Mouse (Mus musculus): Measurements from ENCODE around the gene Abcc4. TPM values are rescaled to one million over a fixed set of nuclear protein-coding genes. Genes with fewer than 3 reads are reported as not detected.

The Abcc4 gene
- total RNA-seq, 2 experiments from 2014 or later: 2.9 to 3.1 TPM

- no peak for DNase-seq
Observed at GRCm38 (mm10) chr14:118491708-118492107, 214.3 kb downstream of the Abcc4 start.

GRCm38 (mm10) chr14:118491300-118491699 is 214.7 kb downstream of the Abcc4 start:
- DNase-seq: no peak

- DNase-seq: no peak
Observed at GRCm38 (mm10) chr14:118490525-118490924, 215.5 kb downstream of the Abcc4 start.

GRCm38 (mm10) chr14:118486349-118486748 is 219.7 kb downstream of the Abcc4 start:
- DNase-seq: no peak

GRCm38 (mm10) chr14:118485646-118486045 is 220.4 kb downstream of the Abcc4 start:
- DNase-seq: no peak

- no peak for DNase-seq
Observed at GRCm38 (mm10) chr14:118482320-118482719, 223.7 kb downstream of the Abcc4 start.

GRCm38 (mm10) chr14:118481779-118482178 is 224.2 kb downstream of the Abcc4 start:
- DNase-seq: no peak

- DNase-seq: no peak
Observed at GRCm38 (mm10) chr14:118476329-118476728, 229.7 kb downstream of the Abcc4 start.

GRCm38 (mm10) chr14:118475100-118475454 is 230.9 kb downstream of the Abcc4 start:
- DNase-seq: no peak

- DNase-seq: no peak
Observed at GRCm38 (mm10) chr14:118474226-118475099, 231.6 kb downstream of the Abcc4 start.

- DNase-seq: peak; percentile 29
Observed at GRCm38 (mm10) chr14:118473831-118474193, 232.2 kb downstream of the Abcc4 start.

- no peak for DNase-seq
Observed at GRCm38 (mm10) chr14:118473188-118473830, 232.7 kb downstream of the Abcc4 start.

GRCm38 (mm10) chr14:118465331-118465730 is 240.7 kb downstream of the Abcc4 start:
- no peak for DNase-seq

GRCm38 (mm10) chr14:118464401-118464800 is 241.6 kb downstream of the Abcc4 start:
- DNase-seq: no peak

GRCm38 (mm10) chr14:118452572-118452971 is 253.4 kb downstream of the Abcc4 start:
- no peak for DNase-seq

GRCm38 (mm10) chr14:118440155-118440554 is 265.9 kb downstream of the Abcc4 start:
- no peak for DNase-seq

GRCm38 (mm10) chr14:118437156-118437931 is 268.7 kb downstream of the Abcc4 start:
- DNase-seq: peak; percentile 14

- peak; percentile 20 for DNase-seq
Observed at GRCm38 (mm10) chr14:118436791-118437155, 269.2 kb downstream of the Abcc4 start.

GRCm38 (mm10) chr14:118435676-118436330 is 270.2 kb downstream of the Abcc4 start:
- DNase-seq: no peak

GRCm38 (mm10) chr14:118434842-118435241 is 271.2 kb downstream of the Abcc4 start:
- DNase-seq: no peak

GRCm38 (mm10) chr14:118433848-118434247 is 272.2 kb downstream of the Abcc4 start:
- no peak for DNase-seq
